Mouse (Mus musculus) cerebellum, adult 11-12 months (tissue): Measurements from ENCODE around the gene Cdc14b.

Experiments used
- DNase-seq: peaks from one replicate; pipeline ENCODE4 v3.0.0; 2022

The Cdc14b gene

GRCm38 (mm10) chr13:64162626-64163025 lies 112.5 kb downstream of the Cdc14b start:
- DNase-seq: no peak

GRCm38 (mm10) chr13:64161916-64162611 lies 113.0 kb downstream of the Cdc14b start:
- peak; percentile 73 for DNase-seq

GRCm38 (mm10) chr13:64161548-64161915 lies 113.6 kb downstream of the Cdc14b start, which contains the start of gene Habp4:
Habp4 (plus strand) TSS chr13:64161824.
- DNase-seq: peak; percentile 98

- DNase-seq: no peak
Observed at GRCm38 (mm10) chr13:64156966-64157365, 118.1 kb downstream of the Cdc14b start.

- DNase-seq: no peak
Observed at GRCm38 (mm10) chr13:64155171-64155571, 119.9 kb downstream of the Cdc14b start.

- DNase-seq: no peak
Observed at GRCm38 (mm10) chr13:64154651-64155050, 120.4 kb downstream of the Cdc14b start.

- DNase-seq: peak; percentile 63
Observed at GRCm38 (mm10) chr13:64153751-64154267, 121.3 kb downstream of the Cdc14b start.

- peak; percentile 95 for DNase-seq
Observed at GRCm38 (mm10) chr13:64153083-64153682, 121.9 kb downstream of the Cdc14b start, which contains the start of gene Zfp367. Zfp367 (minus strand) TSS chr13:64153202.

- no peak for DNase-seq
Observed at GRCm38 (mm10) chr13:64152671-64153082, 122.4 kb downstream of the Cdc14b start.

GRCm38 (mm10) chr13:64152241-64152669 lies 122.8 kb downstream of the Cdc14b start:
- DNase-seq: peak; percentile 89

- no peak for DNase-seq
Observed at GRCm38 (mm10) chr13:64150121-64150520, 125.0 kb downstream of the Cdc14b start.
